Mouse (Mus musculus) lung, adult 2 months (tissue): ENCODE measurements around the gene 3110082I17Rik.

Source experiments
- CTCF ChIP-seq: fragments of 200-500 bp; IDR thresholded peaks from 2 replicates; pipeline ENCODE4 v1.5.1; 2011; ENCODE audit warnings: mild to moderate bottlenecking, low read length, control low read depth; ENCODE audit not compliant: insufficient read depth
- POLR2A ChIP-seq: fragments of 200-500 bp; IDR thresholded peaks from 2 replicates; pipeline ENCODE4 v1.6.1; 2011; ENCODE audit warnings: low read depth, mild to moderate bottlenecking, control low read depth, low read length, borderline replicate concordance; ENCODE audit errors: extremely low read depth

GRCm38 (mm10) chr5:139377468-139378270, 82.7 kb downstream of the 3110082I17Rik start, which contains the start of gene Gpr146:
- TF ChIP-seq POLR2A (0 out of 2 replicates have a peak, but pooled peaks have one; percentile 59), CTCF (no peak)
